Mouse (Mus musculus): ENCODE measurements at regions not wholly inside any gene's neighbourhood (a gene's known extent, or its start where the extent isn't known, plus 50 kb on each side); places are given as distances from the start of the nearest gene placed in this dataset.

GRCm38 (mm10) chr17:9764041-9764606 is 94.6 kb upstream of the Pabpc6 start:
- DNase-seq, result no peak

GRCm38 (mm10) chr17:9763110-9763509 is 93.6 kb upstream of the Pabpc6 start:
- no peak for DNase-seq

GRCm38 (mm10) chr17:9762436-9762835 is 92.9 kb upstream of the Pabpc6 start:
- no peak for DNase-seq

GRCm38 (mm10) chr17:9760706-9761059 is 91.2 kb upstream of the Pabpc6 start:
- no peak for DNase-seq

- no peak for DNase-seq
These were observed 90.6 kb upstream of the Pabpc6 start for GRCm38 (mm10) chr17:9760026-9760705.

- peak; percentile 42 for DNase-seq
These were observed 89.9 kb upstream of the Pabpc6 start for GRCm38 (mm10) chr17:9759421-9759852.

- no peak for DNase-seq
These were observed 88.3 kb upstream of the Pabpc6 start for GRCm38 (mm10) chr17:9757725-9758251.

- no peak for DNase-seq
These were observed 87.2 kb upstream of the Pabpc6 start for GRCm38 (mm10) chr17:9756675-9757074.

- peak; percentile 62 for DNase-seq
These were observed 86.7 kb upstream of the Pabpc6 start for GRCm38 (mm10) chr17:9756196-9756595.

- no peak for DNase-seq
These were observed 86.1 kb upstream of the Pabpc6 start for GRCm38 (mm10) chr17:9755576-9755975.

- no peak for DNase-seq
These were observed 85.4 kb upstream of the Pabpc6 start for GRCm38 (mm10) chr17:9754884-9755405.

GRCm38 (mm10) chr17:9752848-9753247 is 83.3 kb upstream of the Pabpc6 start:
- DNase-seq, result no peak

GRCm38 (mm10) chr17:9751348-9752170 is 82.0 kb upstream of the Pabpc6 start:
- no peak for DNase-seq

- no peak for DNase-seq
These were observed 80.5 kb upstream of the Pabpc6 start for GRCm38 (mm10) chr17:9750046-9750445.

GRCm38 (mm10) chr17:9749301-9749700 is 79.8 kb upstream of the Pabpc6 start:
- DNase-seq, result no peak

- no peak for DNase-seq
These were observed 78.4 kb upstream of the Pabpc6 start for GRCm38 (mm10) chr17:9747893-9748292.

- DNase-seq, result no peak
These were observed 73.8 kb upstream of the Pabpc6 start for GRCm38 (mm10) chr17:9743342-9743741.

GRCm38 (mm10) chr17:9741321-9741720 is 71.8 kb upstream of the Pabpc6 start:
- DNase-seq, result no peak

- no peak for DNase-seq
These were observed 59.5 kb upstream of the Pabpc6 start for GRCm38 (mm10) chr17:9729020-9729419.

- DNase-seq, result no peak
These were observed 56.4 kb upstream of the Pabpc6 start for GRCm38 (mm10) chr17:9725704-9726469.

GRCm38 (mm10) chr17:9723484-9723883 is 54.0 kb upstream of the Pabpc6 start:
- peak; percentile 65 for DNase-seq

- DNase-seq, result no peak
These were observed 53.2 kb upstream of the Pabpc6 start for GRCm38 (mm10) chr17:9722709-9723108.

All from adrenal gland, adult 2 months (tissue).